Mouse (Mus musculus) ES-Bruce4 (cell line): ENCODE data around the gene Lpar2. TPM values are rescaled to one million over a fixed set of nuclear protein-coding genes. Genes with fewer than 3 reads are reported as not detected.
A peak's percentile ranks its signal among the peaks of the same experiment; 100 is the strongest.

Experiments
- H3K27ac ChIP-seq: 2 replicates; pipeline ENCODE4 v1.5.1; 2012; ENCODE audit warnings: low read length, inconsistent platforms; ENCODE audit not compliant: insufficient read depth
- H3K27me3 ChIP-seq: 2 replicates; pipeline ENCODE4 v1.6.1; 2012; ENCODE audit warnings: mild to moderate bottlenecking, low read length, inconsistent platforms; ENCODE audit not compliant: control insufficient read depth, poor library complexity, insufficient read depth, severe bottlenecking
- H3K36me3 ChIP-seq: 2 replicates; pipeline ENCODE4 v1.6.1; 2012; ENCODE audit warnings: inconsistent platforms, mild to moderate bottlenecking, low read length, moderate library complexity; ENCODE audit not compliant: control insufficient read depth, poor library complexity, insufficient read depth, severe bottlenecking
- H3K4me1 ChIP-seq: one replicate; pipeline ENCODE4 v1.8.1; 2011; ENCODE audit warnings: low read length; ENCODE audit not compliant: control insufficient read depth, insufficient read depth
- H3K4me3 ChIP-seq: 2 replicates; pipeline ENCODE4 v1.5.1; 2011; ENCODE audit warnings: low read depth, mild to moderate bottlenecking, low read length
- H3K9ac ChIP-seq: 2 replicates; pipeline ENCODE4 v1.6.1; 2012; ENCODE audit warnings: low read depth, mild to moderate bottlenecking, inconsistent platforms; ENCODE audit not compliant: poor library complexity, severe bottlenecking
- H3K9me3 ChIP-seq: replicated peaks from 2 replicates; pipeline ENCODE4 v1.6.1; 2012; ENCODE audit warnings: mild to moderate bottlenecking, low read length, inconsistent platforms; ENCODE audit not compliant: control insufficient read depth, poor library complexity, insufficient read depth, severe bottlenecking
- CTCF ChIP-seq: IDR thresholded peaks from one replicate; pipeline ENCODE4 v1.8.1; 2011; ENCODE audit warnings: low read depth, low read length
- EP300 ChIP-seq: IDR thresholded peaks from 2 replicates; pipeline ENCODE4 v1.6.1; 2011; ENCODE audit warnings: low read depth, low read length; ENCODE audit not compliant: insufficient read depth
- POLR2A ChIP-seq: IDR thresholded peaks from one replicate; pipeline ENCODE4 v1.8.1; 2011; ENCODE audit warnings: low read length; ENCODE audit not compliant: insufficient read depth
- polyA plus RNA-seq: library from polyadenylated mRNA; stranded (reverse); fragments of >200 nt; gene quantifications from 2 replicates; pipeline ENCODE4 v1.2.4, GENCODE M21; 2011; ENCODE audit warnings: low read depth; ENCODE audit not compliant: missing spikeins, insufficient read depth, insufficient read length

Gene Lpar2
- polyA plus RNA-seq, 1 experiment = 10.1 TPM

DNA sequence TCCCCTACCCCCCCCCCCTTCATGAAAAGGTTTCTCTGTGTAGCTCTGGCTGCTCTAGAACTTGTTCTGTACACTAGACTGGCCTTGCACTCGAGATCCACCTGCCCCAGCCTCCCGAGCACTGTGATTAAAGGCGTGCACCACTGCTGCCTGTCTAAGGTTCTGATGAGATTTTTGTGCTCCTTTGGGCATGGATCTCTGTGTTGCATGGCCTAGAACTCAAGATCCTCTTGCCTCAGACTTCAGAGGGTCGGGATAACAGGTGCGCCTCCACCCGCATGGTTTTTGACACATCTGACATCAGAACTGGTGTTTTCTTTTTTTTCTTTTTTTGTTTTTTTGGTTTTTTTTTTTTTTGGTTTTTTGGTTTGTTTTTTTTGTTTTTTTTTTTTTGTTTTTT, 17.7 kb upstream of the Lpar2 start:
- TF ChIP-seq CTCF (no peak), EP300 (no peak)
- no peaks in the 10 kb centered on the region for H3K9me3 ChIP-seq
- H3K4me3 ChIP-seq = no peak overlapping the region
- no peak overlapping the region for H3K9ac ChIP-seq
- H3K4me1 ChIP-seq = no peaks in the 10 kb centered on the region
- peaks cover 83% of the 10 kb centered on the region for H3K36me3 ChIP-seq
- H3K27ac ChIP-seq = no peak overlapping the region
- no peaks in the 10 kb centered on the region for H3K27me3 ChIP-seq

- TF ChIP-seq EP300 (no peak), CTCF (no peak)
- Histone ChIP-seq H3K9me3 (no peaks in the 10 kb centered on the region), H3K9ac (no peak overlapping the region)
These were observed 17.1 kb upstream of the Lpar2 start for GRCm38 (mm10) chr8:69805086-69805485.

DNA sequence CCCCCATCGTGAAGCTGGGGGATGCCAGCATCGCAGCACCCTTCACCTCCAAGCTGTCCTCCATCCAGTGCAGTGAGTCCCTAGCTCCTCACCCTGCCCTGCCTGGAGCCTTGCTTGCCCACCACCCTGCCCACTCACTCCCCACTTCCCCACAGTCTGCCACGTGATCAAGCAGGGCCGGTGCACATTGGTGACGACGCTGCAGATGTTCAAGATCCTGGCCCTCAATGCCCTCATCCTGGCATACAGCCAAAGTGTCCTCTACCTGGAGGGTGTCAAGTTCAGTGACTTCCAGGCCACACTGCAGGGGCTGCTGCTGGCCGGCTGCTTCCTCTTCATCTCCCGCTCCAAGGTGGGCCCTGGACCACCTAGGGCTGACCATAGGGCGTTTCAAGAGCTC, 16.7 kb upstream of the Lpar2 start:
- no peak overlapping the region for H3K4me3 ChIP-seq
- no peaks in the 10 kb centered on the region for H3K4me1 ChIP-seq
- TF ChIP-seq POLR2A (no peak), EP300 (no peak), CTCF (no peak)
- H3K36me3 ChIP-seq = peaks cover 74% of the 10 kb centered on the region
- no peak overlapping the region for H3K9ac ChIP-seq
- no peaks in the 10 kb centered on the region for H3K27me3 ChIP-seq
- H3K9me3 ChIP-seq = no peaks in the 10 kb centered on the region
- H3K27ac ChIP-seq = peak overlapping the region; percentile 13

More at GRCm38 (mm10) chr8:69805086-69805485, 17.1 kb upstream of the Lpar2 start:
- Histone ChIP-seq H3K4me1 (no peaks in the 10 kb centered on the region), H3K27me3 (no peaks in the 10 kb centered on the region), H3K27ac (no peak overlapping the region), H3K4me3 (no peak overlapping the region), H3K36me3 (peaks cover 78% of the 10 kb centered on the region)

DNA sequence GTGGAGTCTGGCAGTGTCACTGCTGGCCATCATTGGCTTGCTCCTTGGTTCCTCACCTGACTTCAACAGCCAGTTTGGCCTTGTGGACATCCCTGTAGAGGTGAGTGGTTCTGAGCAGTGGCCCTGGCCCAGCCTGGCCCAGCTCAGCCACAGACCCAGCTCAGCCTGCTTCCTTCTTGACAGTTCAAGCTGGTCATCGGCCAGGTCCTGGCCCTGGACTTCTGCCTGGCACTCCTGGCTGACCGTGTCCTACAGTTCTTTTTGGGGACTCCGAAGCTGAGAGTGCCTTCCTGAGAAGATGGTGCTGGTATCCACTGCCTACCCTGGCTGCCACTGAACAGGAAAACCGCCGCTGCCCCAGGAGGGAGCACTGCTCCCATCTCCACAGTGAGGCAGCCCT, 15.0 kb upstream of the Lpar2 start:
- no peak overlapping the region for H3K9ac ChIP-seq
- no peaks in the 10 kb centered on the region for H3K4me1 ChIP-seq
- H3K4me3 ChIP-seq = no peak overlapping the region
- H3K27ac ChIP-seq = no peak overlapping the region
- H3K27me3 ChIP-seq = no peaks in the 10 kb centered on the region
- TF ChIP-seq EP300 = no peak
- TF ChIP-seq POLR2A = no peak
- TF ChIP-seq CTCF = no peak
- peaks cover 59% of the 10 kb centered on the region for H3K36me3 ChIP-seq
- no peaks in the 10 kb centered on the region for H3K9me3 ChIP-seq

GRCm38 (mm10) chr8:69808094-69808863, 13.9 kb upstream of the Lpar2 start, which contains the start of gene Gmip:
Gene Gmip (plus strand): TSS chr8:69808679.
- H3K4me1 ChIP-seq = no peaks in the 10 kb centered on the region
- H3K36me3 ChIP-seq = peaks cover 48% of the 10 kb centered on the region
- TF ChIP-seq EP300 (no peak), CTCF (no peak), POLR2A (no peak)
- no peaks in the 10 kb centered on the region for H3K27me3 ChIP-seq
- peak within 1 kb of the TSS; percentile 8; the same call in 1 of the 2 replicates for H3K27ac ChIP-seq
- H3K9ac ChIP-seq = peak within 1 kb of the TSS; percentile 73
- no peaks in the 10 kb centered on the region for H3K9me3 ChIP-seq
- H3K4me3 ChIP-seq = peak within 1 kb of the TSS; percentile 59

DNA sequence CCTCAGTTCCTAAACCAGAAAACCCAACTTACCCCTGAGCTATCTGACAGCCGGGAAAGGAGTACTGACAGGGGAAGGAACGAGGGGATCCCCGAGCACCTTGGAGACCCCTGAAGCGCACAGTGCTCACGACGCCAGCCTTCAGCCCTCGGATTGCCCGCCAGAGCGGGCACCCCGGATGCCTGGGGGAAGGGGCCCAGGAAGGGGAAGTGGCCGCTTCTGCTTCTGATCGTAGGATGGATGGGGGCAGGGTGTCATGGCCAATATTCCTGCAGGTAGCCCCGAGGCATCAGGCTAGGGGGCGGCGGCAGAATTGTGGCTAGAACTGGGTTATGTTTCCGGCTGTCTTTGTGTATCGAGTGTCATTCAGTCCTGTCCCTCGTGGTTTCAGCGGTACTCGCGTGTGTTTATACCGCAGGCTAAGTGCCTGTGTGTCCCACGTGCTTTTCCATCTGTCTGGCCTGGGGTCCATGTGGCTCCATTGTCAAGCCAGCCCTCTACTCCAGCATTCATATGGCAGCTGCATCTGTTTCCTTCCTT, 13.3 kb upstream of the Lpar2 start:
- TF ChIP-seq POLR2A (no peak), EP300 (no peak), CTCF (no peak)
- H3K27me3 ChIP-seq = no peaks in the 10 kb centered on the region
- peak overlapping the region; percentile 73 for H3K9ac ChIP-seq
- H3K4me1 ChIP-seq = no peaks in the 10 kb centered on the region
- no peak overlapping the region for H3K27ac ChIP-seq
- peak overlapping the region; percentile 59 for H3K4me3 ChIP-seq
- H3K36me3 ChIP-seq = peaks cover 42% of the 10 kb centered on the region
- no peaks in the 10 kb centered on the region for H3K9me3 ChIP-seq
